Comparison of ENCODE assay signal across 8 mouse cellular contexts in the genomic region with DNA sequence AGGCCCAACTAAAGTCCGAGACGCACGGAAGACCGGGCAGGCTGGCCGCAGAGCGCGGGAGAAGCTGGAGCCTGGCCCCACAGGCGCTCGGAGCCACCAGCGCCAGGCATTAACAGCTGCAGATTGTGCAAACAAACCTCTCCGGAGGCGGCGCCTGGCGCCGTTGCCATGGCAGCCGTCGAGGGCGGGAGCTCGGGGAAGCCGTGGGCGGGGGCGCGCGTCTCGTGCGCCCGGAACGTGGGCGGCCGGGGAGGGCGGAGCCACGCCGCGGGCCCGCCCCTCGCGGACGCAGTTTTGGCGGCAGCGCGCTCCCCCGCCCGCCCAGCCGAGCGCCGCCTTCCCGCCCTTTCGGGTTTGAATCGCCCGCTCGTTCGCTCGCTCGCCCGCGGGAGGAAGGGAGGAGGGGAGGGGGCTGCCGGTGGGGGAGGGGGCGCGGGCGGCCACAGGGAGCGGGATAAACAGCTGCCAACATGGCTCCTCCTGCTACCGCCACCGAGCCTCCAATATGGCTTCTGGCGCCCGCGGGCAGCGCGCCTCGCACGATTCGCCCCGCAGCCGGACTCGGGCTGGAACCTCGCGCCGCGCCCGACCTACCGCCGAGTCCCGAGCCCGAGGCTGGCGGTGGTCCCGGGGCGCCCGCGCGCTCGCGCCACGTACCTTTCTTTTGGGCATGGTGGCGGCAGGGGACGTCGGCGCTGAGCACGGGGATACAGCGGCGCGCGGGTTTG. TPM values are rescaled to one million over a fixed set of nuclear protein-coding genes. Genes with fewer than 3 reads are reported as not detected.
DNase-seq lines count a peak whose midpoint lies in the region; ATAC-seq and TF ChIP-seq lines count a peak whose summit lies in the region.

No protein-coding gene starts in this region.

- peak overlapping the region; percentile 99 for H3K27ac ChIP-seq in embryonic facial prominence, embryonic 12.5 days
- H3K27ac ChIP-seq in kidney, adult 2 months (ENCODE audit: insufficient read depth, low read depth, low read length): peak overlapping the region; percentile 90
- H3K27ac ChIP-seq in limb, embryonic 11.5 days (replicated peaks; ENCODE audit: low read depth, low read length): peak overlapping the region; percentile 99
- H3K27ac ChIP-seq in midbrain, embryonic 13.5 days: peak overlapping the region; percentile 99
- H3K27ac ChIP-seq in small intestine, adult 2 months (ENCODE audit: insufficient read depth, low read depth, low read length): peak overlapping the region; percentile 92

- under 1% methylated on average over 84 of the region's 101 CpGs for WGBS in embryonic facial prominence, embryonic 12.5 days
- 1% methylated on average over 73 of the region's 101 CpGs for WGBS in kidney, adult 2 months
- under 1% methylated on average over 63 of the region's 101 CpGs for WGBS in limb, embryonic 11.5 days
- under 1% methylated on average over 75 of the region's 101 CpGs for WGBS in midbrain, embryonic 13.5 days
- under 1% methylated on average over 98 of the region's 101 CpGs for WGBS in small intestine, adult 2 months

- no peaks in the 10 kb centered on the region for H3K9me3 ChIP-seq in embryonic facial prominence, embryonic 12.5 days
- H3K9me3 ChIP-seq in limb, embryonic 11.5 days (ENCODE audit: control insufficient read depth, low read length): no peaks in the 10 kb centered on the region
- H3K9me3 ChIP-seq in midbrain, embryonic 13.5 days: no peaks in the 10 kb centered on the region

- TF ChIP-seq POLR2A in kidney, adult 2 months (IDR thresholded peaks at IDR 0.05; ENCODE audit: low read depth, low read length): peak; percentile 40
- TF ChIP-seq POLR2A in small intestine, adult 2 months (IDR thresholded peaks at IDR 0.05; ENCODE audit: low read depth, low read length): peak; percentile 48

- H3K4me1 ChIP-seq in embryonic facial prominence, embryonic 12.5 days: peaks cover 22% of the 10 kb centered on the region
- peaks cover 4% of the 10 kb centered on the region; the same call in 1 of the 2 replicates for H3K4me1 ChIP-seq in kidney, adult 2 months (ENCODE audit: control insufficient read depth, insufficient read depth, low read length)
- H3K4me1 ChIP-seq in limb, embryonic 11.5 days (ENCODE audit: control insufficient read depth, insufficient read depth, low read length): peaks cover 14% of the 10 kb centered on the region
- peaks cover 51% of the 10 kb centered on the region for H3K4me1 ChIP-seq in midbrain, embryonic 13.5 days (replicated peaks)
- peaks cover 7% of the 10 kb centered on the region; the same call in 1 of the 2 replicates for H3K4me1 ChIP-seq in small intestine, adult 2 months (ENCODE audit: control insufficient read depth, insufficient read depth, insufficient read length, low read length)

- H3K4me2 ChIP-seq in embryonic facial prominence, embryonic 12.5 days (replicated peaks): peak overlapping the region; percentile 73
- peak overlapping the region; percentile 89 for H3K4me2 ChIP-seq in limb, embryonic 11.5 days (ENCODE audit: low read depth, severe bottlenecking)
- H3K4me2 ChIP-seq in midbrain, embryonic 13.5 days (replicated peaks): peak overlapping the region; percentile 95

- TF ChIP-seq CTCF in kidney, adult 2 months (conservative IDR thresholded peaks at IDR 0.05; ENCODE audit: insufficient read depth, insufficient read length, low read depth, low read length): peak; percentile 16; the same call in 1 of the 2 replicates
- TF ChIP-seq CTCF in small intestine, adult 2 months (IDR thresholded peaks at IDR 0.05; ENCODE audit: extremely low read depth, insufficient read length, insufficient replicate concordance, low read depth, low read length): no peak

- H3K36me3 ChIP-seq in embryonic facial prominence, embryonic 12.5 days: peaks cover 48% of the 10 kb centered on the region
- H3K36me3 ChIP-seq in kidney, adult 2 months (ENCODE audit: control insufficient read depth, insufficient read depth, low read length): no peaks in the 10 kb centered on the region; the same call in 1 of the 2 replicates
- peaks cover 16% of the 10 kb centered on the region; the same call in 1 of the 2 replicates for H3K36me3 ChIP-seq in limb, embryonic 11.5 days (ENCODE audit: control insufficient read depth, insufficient read depth, low read length)
- H3K36me3 ChIP-seq in midbrain, embryonic 13.5 days: peaks cover 40% of the 10 kb centered on the region
- peaks cover 16% of the 10 kb centered on the region for H3K36me3 ChIP-seq in small intestine, adult 2 months (ENCODE audit: control insufficient read depth, insufficient read depth, low read length)

- peak overlapping the region; percentile 56 for H3K4me3 ChIP-seq in embryonic facial prominence, embryonic 12.5 days
- H3K4me3 ChIP-seq in kidney, adult 2 months (ENCODE audit: insufficient read depth, low read depth, low read length): peak overlapping the region; percentile 78
- H3K4me3 ChIP-seq in limb, embryonic 11.5 days (ENCODE audit: low read depth, low read length): peak overlapping the region; percentile 58
- H3K4me3 ChIP-seq in midbrain, embryonic 13.5 days (replicated peaks): peak overlapping the region; percentile 70
- H3K4me3 ChIP-seq in small intestine, adult 2 months (ENCODE audit: low read depth, low read length): peak overlapping the region; percentile 98

- ATAC-seq in embryonic facial prominence, embryonic 12.5 days (ENCODE audit: insufficient number of reproducible peaks, insufficient read depth, low FRiP score, low TSS enrichment): peak; percentile 70
- ATAC-seq in limb, embryonic 11.5 days (ENCODE audit: insufficient number of reproducible peaks, low FRiP score, low TSS enrichment, low read depth): peak; percentile 65
- ATAC-seq in midbrain, embryonic 13.5 days: peak; percentile 70

- no peaks in the 10 kb centered on the region for H3K27me3 ChIP-seq in embryonic facial prominence, embryonic 12.5 days
- no peaks in the 10 kb centered on the region for H3K27me3 ChIP-seq in kidney, adult 2 months (replicated peaks; ENCODE audit: control insufficient read depth, insufficient read depth, low read length)
- no peaks in the 10 kb centered on the region for H3K27me3 ChIP-seq in limb, embryonic 11.5 days (ENCODE audit: control insufficient read depth, insufficient read depth, low read length)
- H3K27me3 ChIP-seq in midbrain, embryonic 13.5 days: no peaks in the 10 kb centered on the region
- no peaks in the 10 kb centered on the region for H3K27me3 ChIP-seq in small intestine, adult 2 months (ENCODE audit: control insufficient read depth, insufficient read depth, low read length)

- peak; percentile 86 for DNase-seq in 3T3-L1 (ENCODE audit: low read depth, low spot score)
- DNase-seq in adrenal gland, postnatal 36 days: peak; percentile 99
- DNase-seq in heart, adult 18-20 months: peak; percentile 98 to 99
- peak; percentile 99 for DNase-seq in kidney, adult 2 months
- peak; percentile 95 for DNase-seq in limb, embryonic 11.5 days (ENCODE audit: low spot score)

- peak overlapping the region; percentile 91 for H3K9ac ChIP-seq in embryonic facial prominence, embryonic 12.5 days
- H3K9ac ChIP-seq in limb, embryonic 11.5 days (ENCODE audit: low read length): peak overlapping the region; percentile 98
- peak overlapping the region; percentile 91 for H3K9ac ChIP-seq in midbrain, embryonic 13.5 days (replicated peaks)

RNA-seq across cellular contexts. Expression of gene Hmgn2, which starts 1.1 kb away (rescaled TPM):
- 100 to 1,000 TPM; 130 to 337 TPM for total RNA-seq in adrenal gland, postnatal 36 days (2021)
- polyA plus RNA-seq in embryonic facial prominence, embryonic 12.5 days (2016; fragmentation: Nextera tagmentation; extraction: Ambion mirVana): 2,853 and 3,017 TPM in 2 replicates
- total RNA-seq in heart, adult 18-20 months (2021): 100 to 1,000 TPM; 106 to 113 TPM
- polyA plus RNA-seq in kidney, adult 2 months (2012; rRNA removed): 12.2 and 21.9 TPM in 2 replicates
- polyA plus RNA-seq in limb, embryonic 11.5 days (2014; fragmentation: Nextera tagmentation; extraction: Ambion mirVana): 3,322 and 3,460 TPM in 2 replicates
- 1,712 and 1,823 TPM in 2 replicates for polyA plus RNA-seq in midbrain, embryonic 13.5 days (2015; fragmentation: Nextera tagmentation; extraction: Ambion mirVana)
- polyA plus RNA-seq in small intestine, adult 2 months (2012; rRNA removed): 2.5 and 6.3 TPM in 2 replicates

RNA-seq across cellular contexts. Expression of gene Dhdds, which starts 33.4 kb away (rescaled TPM):
- 10 to 100 TPM; 42.8 to 53.9 TPM for total RNA-seq in adrenal gland, postnatal 36 days (2021)
- polyA plus RNA-seq in embryonic facial prominence, embryonic 12.5 days (2016; fragmentation: Nextera tagmentation; extraction: Ambion mirVana): 45.3 and 50.3 TPM in 2 replicates
- total RNA-seq in heart, adult 18-20 months (2021): 10 to 100 TPM; 29.9 to 31.9 TPM
- 32.0 and 37.0 TPM in 2 replicates for polyA plus RNA-seq in kidney, adult 2 months (2012; rRNA removed)
- polyA plus RNA-seq in limb, embryonic 11.5 days (2014; fragmentation: Nextera tagmentation; extraction: Ambion mirVana): 41.9 and 43.4 TPM in 2 replicates
- polyA plus RNA-seq in midbrain, embryonic 13.5 days (2015; fragmentation: Nextera tagmentation; extraction: Ambion mirVana): 42.0 and 44.7 TPM in 2 replicates
- 10.3 and 16.0 TPM in 2 replicates for polyA plus RNA-seq in small intestine, adult 2 months (2012; rRNA removed)

RNA-seq across cellular contexts. Expression of gene Lin28a, which starts 51.3 kb away (rescaled TPM):
- not detected for total RNA-seq in adrenal gland, postnatal 36 days (2021)
- polyA plus RNA-seq in embryonic facial prominence, embryonic 12.5 days (2016; fragmentation: Nextera tagmentation; extraction: Ambion mirVana): 0.50 and 0.67 TPM in 2 replicates
- not detected for total RNA-seq in heart, adult 18-20 months (2021)
- not detected in 2 replicates for polyA plus RNA-seq in kidney, adult 2 months (2012; rRNA removed)
- 1.4 and 2.3 TPM in 2 replicates for polyA plus RNA-seq in limb, embryonic 11.5 days (2014; fragmentation: Nextera tagmentation; extraction: Ambion mirVana)
- 0.59 TPM in 2 replicates for polyA plus RNA-seq in midbrain, embryonic 13.5 days (2015; fragmentation: Nextera tagmentation; extraction: Ambion mirVana)
- polyA plus RNA-seq in small intestine, adult 2 months (2012; rRNA removed): not detected in 2 replicates

Comparison
In these comparisons a context has a peak if more than half of its experiments do, and no peak if none do; other contexts are left out.
1. Peak in every context shown above with its lines: DNase-seq, ATAC-seq, H3K4me3 ChIP-seq and H3K27ac ChIP-seq.
2. RNA of gene Hmgn2, which starts 1.1 kb away (polyA plus RNA-seq): 3,322 to 3,460 TPM in limb, embryonic 11.5 days, 2,853 to 3,017 TPM in embryonic facial prominence, embryonic 12.5 days and 1,712 to 1,823 TPM in midbrain, embryonic 13.5 days; 12.2 to 21.9 TPM in kidney, adult 2 months and 2.5 to 6.3 TPM in small intestine, adult 2 months; every median in the first group is over 10 times any median in the second.